Mouse (Mus musculus) cortical plate, adult 2 months (tissue): ENCODE results near the gene Olfr1152.

Experiments used
- CTCF ChIP-seq: fragments of 200-500 bp; IDR thresholded peaks from 2 replicates; pipeline ENCODE4 v1.5.1; 2011; ENCODE audit warnings: mild to moderate bottlenecking, control low read depth, low read length; ENCODE audit not compliant: insufficient read depth; ENCODE audit errors: extremely low read depth
- POLR2A ChIP-seq: fragments of 200-500 bp; IDR thresholded peaks from 2 replicates; pipeline ENCODE4 v1.6.1; 2011; ENCODE audit warnings: mild to moderate bottlenecking, low read length, control low read depth; ENCODE audit not compliant: insufficient read depth; ENCODE audit errors: extremely low read depth

- TF ChIP-seq CTCF (no peak), POLR2A (no peak)
Observed at GRCm38 (mm10) chr2:87830233-87830632, 36.1 kb upstream of the Olfr1152 start, which contains the start of gene Olfr1148.
